Mouse (Mus musculus): ENCODE measurements around the gene Cnpy4.

Cnpy4 gene

DNA sequence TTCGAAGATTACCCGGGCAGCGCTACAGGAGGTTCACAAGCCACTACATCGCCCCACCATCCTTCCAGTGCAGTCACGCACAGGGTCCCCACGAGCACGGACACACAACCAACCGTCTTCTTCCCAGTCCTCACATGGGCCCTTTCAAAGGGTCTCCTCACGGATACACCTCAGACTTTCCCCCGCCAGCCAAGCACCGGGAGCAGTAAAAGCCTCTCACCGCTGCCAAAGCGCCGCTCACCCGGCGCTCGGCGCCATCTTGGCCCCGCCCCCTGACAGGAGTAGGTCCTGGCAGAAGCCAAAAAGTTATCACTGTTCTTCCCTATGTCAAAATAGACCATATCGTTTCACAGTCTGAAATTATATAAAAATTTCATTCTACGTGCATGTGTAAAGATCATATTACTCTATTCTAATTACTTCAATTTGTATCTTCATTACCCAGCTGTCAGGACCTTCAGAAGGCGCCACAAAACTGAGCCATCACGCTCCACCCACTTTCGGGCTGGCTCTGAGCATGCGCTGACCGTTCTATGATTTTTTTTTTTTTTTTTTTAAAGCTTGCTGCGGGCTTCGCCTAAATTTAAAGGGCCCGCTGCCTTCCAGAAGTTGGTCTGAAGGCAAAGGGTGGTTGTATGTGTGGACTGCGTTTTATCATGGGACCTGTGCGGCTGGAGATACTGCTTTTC lies at the start of gene Cnpy4, which contains the start of gene Taf6:
TSS of gene Cnpy4 (plus strand) at position 536 of the 689 bp plus-strand sequence.
TSS of gene Taf6 (minus strand) at position 502 of the 689 bp plus-strand sequence.
- DNase-seq (ENCODE audit: low spot score), result peak; percentile 86

DNA sequence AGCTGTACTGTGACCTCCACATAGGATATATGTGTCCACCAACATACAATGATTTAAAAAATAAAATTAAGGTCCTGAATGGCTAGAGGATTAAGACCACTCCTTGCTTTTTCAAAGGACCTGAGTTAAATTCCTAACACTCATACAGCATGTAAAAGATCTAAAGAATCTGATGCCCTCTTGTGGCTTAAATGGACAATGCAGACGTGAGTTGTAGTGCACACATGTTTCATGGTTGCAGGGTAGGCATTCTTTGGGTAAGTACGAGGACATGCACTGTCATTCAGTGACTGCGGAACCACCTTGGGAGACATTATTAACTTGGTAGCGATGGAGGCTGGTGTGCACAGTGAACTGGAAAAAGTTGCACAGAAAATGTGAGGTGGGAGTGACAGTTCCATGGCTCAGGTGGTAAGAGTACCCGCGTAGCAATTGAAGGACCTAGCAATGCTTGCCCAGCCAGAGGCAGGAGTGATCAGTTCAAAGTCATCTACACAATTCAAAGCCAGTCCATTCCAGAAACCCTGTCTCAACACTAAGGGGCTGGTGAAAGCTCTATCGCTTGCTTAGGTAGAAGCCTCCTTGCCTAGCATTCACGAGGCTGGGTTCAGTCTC lies 49.2 kb upstream of the Cnpy4 start:
- DNase-seq (ENCODE audit: low spot score), result peak; percentile 15

DNA sequence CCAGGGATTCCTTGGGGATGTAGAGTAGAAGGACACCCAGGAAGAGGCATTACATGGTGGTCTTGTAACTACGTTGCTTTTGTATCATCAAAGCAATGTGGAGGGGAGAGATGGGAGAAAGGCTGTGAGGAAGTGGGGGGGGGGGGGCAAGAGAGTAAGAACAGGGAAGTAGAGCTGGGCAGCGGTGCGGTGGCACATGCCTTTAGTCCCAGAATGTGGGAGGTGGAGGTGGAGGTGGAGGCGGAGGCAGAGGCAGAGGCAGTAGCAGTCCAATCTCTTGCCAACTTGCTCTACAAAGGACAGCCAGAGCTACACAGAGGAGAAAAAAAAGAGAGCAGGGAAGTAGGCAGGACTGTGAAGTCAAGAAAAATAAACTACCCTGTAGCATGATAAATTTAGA lies 48.7 kb upstream of the Cnpy4 start:
- no peak for DNase-seq (ENCODE audit: low spot score)

DNA sequence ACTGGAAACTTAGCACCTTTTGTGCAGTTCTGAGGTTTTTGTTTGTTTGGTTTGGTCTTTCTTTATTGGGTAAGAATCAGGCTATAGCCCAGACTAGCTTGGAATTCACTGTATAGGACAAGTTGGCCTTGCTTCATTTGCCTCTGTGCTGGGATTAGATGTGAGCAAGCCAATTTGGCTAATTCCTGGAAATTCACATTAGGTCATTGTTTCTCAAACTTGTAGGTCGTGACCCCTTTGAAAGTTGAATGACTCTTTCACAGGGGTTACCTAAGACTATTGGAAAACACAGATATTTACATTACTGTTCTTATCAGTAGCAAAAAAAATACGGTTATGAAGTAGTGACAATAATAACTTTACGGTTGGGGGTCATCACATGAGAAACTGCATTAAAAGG lies 32.9 kb upstream of the Cnpy4 start:
- DNase-seq (ENCODE audit: low spot score), result no peak

DNA sequence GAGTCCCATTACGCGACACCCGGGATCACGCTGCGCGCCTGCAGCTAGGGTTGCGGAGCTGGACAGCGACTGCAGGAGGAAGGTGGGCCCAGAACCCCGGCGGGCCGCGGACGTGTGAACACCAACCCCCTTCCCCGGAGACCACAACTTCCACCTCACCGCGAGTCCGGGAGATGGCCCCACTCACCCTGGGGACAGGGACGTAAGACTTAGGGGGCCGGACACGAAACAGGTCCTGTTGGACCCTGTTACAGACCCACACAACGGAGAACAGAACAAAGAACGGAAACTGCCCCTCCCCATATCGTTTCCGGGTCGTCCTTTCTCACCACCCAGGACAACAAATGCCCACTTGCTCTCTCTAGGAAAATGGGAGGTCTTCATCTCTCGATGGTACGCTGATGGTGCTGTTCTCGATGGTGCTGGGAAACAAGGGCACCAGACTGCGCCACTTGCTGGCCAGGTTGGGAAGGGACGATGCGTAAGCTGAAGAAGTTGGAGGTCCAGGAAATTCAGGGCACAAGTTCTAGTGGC lies 31.8 kb upstream of the Cnpy4 start, which contains the start of gene Zfp113:
TSS of gene Zfp113 (minus strand) at position 302 of the 534 bp plus-strand sequence.
- DNase-seq (ENCODE audit: low spot score), result peak; percentile 94

DNA sequence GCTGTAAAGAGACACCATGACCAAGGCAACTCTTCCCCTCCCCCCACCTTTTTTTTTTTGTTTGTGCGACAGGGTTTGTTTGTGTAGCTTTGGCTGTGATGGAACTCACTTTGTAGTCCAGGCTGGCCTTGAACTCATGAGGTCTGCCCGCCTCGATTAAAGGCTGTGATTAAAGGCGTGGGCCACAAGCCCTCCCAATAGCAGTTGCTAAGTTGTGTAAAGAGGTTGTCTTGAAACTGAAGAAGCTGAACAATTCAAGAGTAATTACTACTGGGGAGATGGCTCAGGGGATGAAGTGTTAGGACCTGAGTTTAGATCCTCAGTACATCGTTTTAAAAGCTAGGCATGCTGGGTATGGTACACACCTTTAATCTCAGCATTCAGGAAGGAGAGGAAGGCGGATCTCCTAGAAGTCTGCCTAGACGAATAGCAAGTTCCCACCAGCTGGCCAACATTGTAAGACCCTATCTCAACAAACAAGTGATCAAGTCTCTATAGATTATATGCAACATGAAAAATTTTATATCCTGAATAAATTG lies 27.0 kb upstream of the Cnpy4 start:
- DNase-seq (ENCODE audit: low spot score), result no peak

DNA sequence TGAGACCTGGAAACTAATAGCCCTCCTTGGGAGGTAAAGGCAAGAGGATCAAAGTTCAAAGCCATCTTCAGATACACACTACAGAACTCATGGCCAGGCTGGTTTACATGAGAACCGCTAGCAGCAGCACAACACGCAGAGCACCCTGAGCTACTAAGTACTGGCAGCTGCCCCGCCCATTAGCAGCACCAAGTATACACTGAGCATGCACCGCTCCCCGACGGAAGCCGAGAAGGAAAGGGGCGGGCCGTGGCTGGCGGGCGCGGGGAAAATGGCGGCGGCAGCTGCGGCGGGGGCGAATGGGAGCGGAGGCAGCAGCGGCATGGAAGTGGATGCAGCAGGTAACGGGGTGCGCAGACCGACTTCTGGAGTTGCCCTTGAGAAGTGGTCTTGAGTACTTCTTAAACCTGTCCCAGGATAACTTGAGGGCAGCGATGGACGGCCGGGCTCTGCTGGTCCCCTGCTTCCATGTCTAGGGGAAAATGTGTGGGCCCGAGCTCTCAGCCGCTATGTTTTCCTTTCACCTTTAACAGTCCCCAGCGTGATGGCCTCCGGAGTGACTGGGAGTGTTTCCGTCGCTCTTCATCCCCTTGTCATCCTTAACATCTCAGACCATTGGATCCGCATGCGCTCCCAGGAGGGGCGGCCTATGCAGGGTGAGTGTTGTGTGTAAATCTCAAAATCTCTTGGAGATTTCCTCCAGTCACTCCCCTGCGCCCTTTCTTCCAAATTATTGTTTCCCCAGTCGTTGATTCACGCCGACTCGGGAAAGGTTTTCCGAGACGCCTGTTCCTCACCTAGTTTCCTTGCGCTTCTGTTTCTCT lies 26.2 kb upstream of the Cnpy4 start, which contains the start of gene Cops6:
TSS of gene Cops6 (plus strand) at position 230 of the 824 bp plus-strand sequence.
- DNase-seq (ENCODE audit: low spot score), result peak; percentile 92

DNA sequence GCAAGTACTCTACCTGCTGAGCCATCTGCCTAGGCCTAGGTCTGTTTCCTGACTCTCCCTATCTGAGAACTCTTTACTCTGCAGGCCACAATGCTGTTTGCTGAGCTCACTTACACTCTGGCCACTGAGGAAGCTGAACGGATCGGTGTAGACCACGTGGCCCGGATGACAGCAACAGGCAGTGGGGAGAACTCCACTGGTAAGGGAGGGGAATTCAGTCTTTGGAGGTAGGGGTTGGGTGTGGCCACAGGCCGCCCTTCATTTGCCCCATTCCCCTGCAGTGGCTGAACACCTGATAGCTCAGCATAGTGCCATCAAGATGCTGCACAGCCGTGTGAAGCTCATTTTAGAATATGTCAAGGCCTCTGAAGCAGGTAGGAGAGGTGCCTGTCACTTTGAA lies 24.2 kb upstream of the Cnpy4 start:
- no peak for DNase-seq (ENCODE audit: low spot score)

DNA sequence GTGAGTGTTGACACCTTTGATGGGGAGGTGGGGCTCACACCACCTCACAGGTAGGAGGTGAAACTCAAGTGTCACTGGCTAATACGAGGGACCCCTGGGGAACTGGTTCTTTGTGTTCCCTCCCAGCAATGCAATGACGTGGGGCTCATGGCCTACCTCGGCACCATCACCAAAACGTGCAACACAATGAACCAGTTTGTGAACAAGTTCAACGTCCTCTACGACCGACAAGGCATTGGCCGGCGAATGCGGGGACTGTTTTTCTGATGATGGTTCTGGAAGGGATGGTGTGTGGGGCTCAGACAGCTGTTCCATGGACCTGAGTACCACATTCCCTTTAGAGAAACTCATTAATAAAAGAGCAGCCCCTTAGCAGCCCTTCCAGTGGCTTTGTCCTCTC lies 23.7 kb upstream of the Cnpy4 start:
- no peak for DNase-seq (ENCODE audit: low spot score)

DNA sequence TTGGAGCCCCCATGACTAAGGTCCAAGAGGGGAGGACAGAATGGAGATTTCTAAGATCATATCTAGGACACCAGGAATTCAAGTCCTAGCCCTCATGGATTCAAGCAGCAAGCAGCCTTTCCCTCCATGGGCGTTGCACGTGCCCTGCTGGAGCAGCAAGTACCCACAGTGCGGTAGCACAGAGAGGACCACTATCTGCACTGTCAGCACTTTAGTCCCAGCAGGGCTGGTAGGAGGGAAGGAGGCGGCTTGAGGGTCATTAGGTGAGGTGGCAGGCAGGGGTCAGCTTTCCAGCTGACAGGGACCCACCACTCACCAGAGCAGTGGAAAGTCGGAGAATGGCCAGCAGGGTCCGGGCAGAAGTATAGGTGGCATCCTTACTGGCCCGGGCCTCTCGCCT lies 21.7 kb upstream of the Cnpy4 start:
- DNase-seq (ENCODE audit: low spot score), result no peak

DNA sequence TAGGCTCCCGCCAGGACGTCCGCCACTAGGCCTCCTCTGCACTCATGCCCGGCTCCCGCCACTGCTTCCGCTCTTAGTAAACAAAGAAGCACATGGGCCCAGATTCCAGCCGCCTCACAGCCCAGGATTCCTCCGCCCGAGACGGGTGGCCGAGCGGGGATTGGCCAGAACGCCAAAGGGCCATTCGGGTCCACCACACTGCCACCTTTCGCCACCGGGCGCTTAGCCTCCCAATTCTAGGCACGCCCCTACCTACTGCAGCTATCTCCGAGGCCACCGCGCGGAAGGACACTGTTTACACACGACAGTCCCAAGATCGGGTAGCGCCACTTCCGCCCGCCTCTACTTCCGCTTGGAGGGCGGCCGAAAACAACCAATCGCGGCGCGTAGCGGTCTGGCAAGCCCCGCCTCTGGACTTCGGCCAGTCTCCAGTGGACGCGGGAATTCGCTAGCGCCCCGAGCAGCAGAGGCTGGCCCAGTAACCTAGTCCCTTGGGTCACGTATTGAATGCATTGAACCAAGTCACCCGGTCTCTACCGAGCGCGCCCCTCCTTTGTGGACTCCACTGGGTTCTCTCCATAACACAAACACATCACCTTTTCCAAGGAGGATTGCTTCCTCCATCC lies 16.2 kb upstream of the Cnpy4 start:
- peak; percentile 97 for DNase-seq (ENCODE audit: low spot score)

DNA sequence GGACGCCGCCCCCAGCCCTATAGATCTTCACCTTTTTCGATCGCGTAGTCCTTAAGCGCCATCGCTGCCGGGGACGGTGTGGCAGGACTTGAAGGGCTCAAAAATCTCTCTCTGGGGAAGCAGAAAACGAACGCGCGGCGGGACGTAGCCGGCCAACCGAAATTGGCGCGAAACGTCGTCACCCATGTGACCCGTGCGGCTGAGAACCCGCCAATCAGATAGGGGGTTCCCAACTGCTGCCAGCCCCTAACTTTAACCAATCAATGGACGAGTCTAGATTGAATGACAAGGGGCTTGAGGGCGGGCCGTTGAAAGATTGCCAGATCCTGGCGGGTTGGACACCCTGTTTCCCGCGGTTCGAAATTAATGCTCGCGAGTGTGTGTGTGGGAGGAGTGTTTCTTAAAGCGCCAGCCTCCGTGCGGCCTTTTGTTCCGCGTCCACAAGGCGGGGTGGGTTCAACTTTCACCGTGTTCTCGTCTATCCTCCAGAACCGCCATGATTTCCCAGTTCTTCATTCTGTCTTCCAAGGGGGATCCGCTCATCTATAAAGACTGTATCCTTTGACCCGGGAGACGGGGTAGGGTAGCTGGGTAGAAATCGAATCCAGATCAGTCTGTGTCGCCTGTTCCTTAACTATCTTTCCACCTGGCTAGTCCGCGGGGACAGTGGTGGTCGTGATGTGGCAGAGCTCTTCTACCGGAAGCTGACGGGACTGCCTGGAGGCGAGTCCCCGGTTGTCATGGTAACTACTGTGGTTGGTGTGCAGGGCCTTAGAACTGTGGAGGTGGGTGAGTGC lies 15.4 kb upstream of the Cnpy4 start, which contains the start of the genes Ap4m1 and Mcm7:
TSS of gene Ap4m1 (plus strand) at position 308 of the 797 bp plus-strand sequence.
TSS of gene Mcm7 (minus strand) at position 728 of the 797 bp plus-strand sequence.
- DNase-seq (ENCODE audit: low spot score), result peak; percentile 98

DNA sequence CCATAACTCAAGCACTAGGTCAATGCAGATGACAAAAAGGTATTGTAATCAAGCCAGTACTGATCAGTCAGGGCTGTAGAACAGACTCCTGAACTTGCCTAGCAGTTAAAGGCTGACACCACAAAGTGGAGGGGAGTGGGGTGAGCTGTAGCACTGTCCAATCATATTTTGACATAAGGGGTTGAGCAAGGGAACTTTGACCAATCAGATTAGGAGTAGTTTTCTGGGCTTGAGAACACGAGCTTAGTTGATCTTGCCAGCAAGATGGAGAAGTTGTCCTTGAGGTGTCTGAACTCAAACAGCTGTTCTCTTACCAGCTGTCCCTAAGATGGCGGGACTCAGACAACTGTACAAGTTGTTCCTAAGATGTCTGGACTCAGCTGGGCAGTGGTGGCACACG lies 14.1 kb upstream of the Cnpy4 start:
- no peak for DNase-seq (ENCODE audit: low spot score)

DNA sequence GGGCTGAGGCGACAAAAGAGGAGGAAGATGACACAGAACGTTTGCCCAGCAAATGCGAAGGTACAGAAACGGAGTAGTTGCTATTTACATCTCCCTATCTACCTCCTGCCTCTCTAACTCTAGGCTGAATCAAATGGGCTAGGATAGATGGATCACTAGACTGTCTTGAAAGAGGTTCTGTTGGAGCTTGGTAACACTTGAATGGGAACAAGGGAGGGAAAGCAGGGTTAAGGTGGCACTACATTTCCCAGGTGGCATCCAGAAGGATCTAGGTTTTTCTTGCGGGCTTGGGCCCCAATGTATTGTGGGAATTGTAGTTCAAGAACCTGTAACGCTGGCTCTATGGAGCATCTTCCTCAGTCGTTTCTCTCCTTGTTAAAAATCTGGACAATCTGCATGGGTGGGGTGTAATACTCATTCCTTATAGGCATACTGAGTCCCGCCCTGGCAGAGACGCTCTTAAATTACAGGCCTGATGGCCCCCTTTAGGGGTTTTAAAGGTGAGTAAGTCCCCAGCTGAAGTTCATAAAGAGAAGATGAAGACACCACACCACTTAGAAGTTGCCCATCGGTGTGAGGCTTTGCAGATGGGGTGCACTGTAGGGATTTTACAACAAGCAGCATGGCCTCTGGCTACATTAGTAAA lies 499 bp downstream of the Cnpy4 start:
- peak; percentile 77 for DNase-seq (ENCODE audit: low spot score)

DNA sequence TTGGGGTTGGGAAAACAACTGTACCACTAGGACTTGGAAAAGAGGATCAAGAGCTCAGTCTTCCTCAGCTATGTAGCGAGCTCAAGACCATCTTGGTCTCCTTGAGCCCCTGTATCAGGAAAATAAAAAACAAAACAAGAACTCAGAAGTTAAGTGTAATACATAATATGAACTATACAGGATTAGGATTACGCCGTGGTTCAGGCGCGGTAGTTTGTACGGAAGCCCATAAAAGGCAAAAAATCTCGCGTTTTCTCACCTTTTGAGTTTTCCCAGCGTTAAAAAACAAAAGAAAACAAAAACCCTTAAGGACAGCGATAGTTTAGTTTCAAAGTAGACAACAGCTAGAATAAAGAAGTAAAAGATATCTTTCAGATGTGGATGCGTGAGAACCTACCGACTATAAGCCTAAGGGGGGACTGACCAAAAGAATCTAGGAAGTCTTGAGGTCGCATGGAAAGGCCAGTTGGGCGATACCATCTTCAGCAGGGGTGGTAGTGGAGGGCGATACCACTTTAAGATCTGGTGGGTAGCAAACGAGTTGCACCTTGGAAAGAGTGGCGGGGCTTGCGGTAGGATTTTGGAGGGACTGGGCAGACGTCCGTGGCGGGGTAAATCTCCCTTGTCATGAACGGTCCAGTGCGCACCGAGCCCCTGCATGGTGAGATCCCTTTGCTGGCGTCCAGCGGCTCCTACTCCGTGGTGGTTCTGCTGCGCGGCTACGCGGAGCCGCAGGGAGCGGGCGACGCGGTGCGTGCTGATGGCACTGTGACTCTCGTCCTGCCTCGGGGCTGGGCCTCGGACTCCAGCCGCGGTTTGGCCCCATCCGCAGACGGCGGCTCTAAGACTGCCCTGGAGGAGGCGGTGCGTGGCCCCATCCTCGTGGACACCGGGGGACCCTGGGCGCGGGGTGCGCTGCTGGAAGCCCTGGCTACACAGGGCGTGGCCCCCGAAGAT lies 6.8 kb downstream of the Cnpy4 start, which contains the start of gene Mblac1:
TSS of gene Mblac1 (plus strand) at position 544 of the 957 bp plus-strand sequence.
- DNase-seq (ENCODE audit: low spot score), result peak; percentile 89

DNA sequence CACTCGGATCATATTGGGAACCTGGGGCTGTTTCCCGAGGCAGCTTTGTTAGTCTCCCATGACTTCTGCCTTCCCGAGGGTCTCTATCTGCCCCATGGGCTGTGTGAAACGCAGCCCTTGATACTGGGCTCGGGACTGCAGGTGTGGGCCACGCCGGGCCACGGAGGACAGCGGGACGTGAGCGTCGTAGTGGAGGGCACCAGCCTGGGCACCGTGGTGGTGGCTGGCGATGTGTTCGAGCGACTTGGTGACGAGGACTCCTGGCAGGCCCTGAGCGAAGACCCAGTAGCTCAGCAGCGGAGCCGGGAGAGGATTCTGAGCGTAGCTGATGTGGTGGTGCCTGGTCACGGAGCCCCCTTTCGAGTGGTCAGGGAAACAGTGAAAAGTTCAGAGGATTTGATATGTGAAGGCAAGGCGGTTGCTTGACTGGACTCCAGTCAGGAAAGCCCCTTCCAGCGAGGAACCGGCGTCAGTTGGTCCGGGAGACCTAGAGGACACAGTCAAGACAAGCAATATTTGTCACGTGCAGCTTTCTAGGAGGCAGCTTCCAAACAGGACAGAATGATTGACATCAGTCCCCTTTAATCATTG lies 7.6 kb downstream of the Cnpy4 start:
- DNase-seq (ENCODE audit: low spot score), result peak; percentile 35

DNA sequence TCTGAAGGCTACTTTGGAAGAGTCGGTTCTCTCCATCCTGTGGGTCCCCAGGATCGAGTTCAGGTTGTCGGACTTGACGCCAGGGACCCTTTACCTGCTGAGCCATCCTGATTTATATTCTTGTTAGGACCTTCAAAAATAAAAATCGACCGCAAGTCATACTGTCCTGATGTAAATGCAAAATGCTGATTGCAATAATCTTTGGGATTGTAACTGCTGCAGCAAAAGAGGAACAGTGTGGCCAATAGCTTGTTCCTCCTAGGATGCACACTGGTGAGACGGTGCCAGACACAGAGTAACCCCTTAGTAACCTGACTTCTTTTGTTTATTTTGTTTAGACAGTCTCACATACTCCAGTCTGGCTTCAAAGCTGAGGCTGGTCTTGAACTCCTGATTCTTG lies 8.2 kb downstream of the Cnpy4 start:
- DNase-seq (ENCODE audit: low spot score), result no peak

DNA sequence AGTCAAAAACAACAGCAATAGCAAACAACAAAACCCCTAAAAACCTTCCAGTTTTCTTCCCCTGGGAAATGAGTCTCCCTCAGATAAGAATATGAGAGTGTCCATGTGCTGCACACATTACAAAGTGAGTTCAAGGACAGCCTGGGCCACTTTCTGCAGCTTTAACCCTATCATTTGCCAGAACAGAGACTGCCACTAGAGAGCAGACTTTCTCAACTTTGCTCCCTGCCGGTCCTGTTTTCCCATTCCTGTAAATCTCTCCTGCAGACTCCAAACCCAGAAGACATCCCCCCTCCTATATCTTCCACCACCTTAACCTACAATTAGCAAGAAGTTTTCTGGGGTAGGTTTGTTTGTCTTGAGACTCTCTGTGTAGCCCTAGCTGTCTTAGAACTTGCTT lies 12.3 kb downstream of the Cnpy4 start:
- no peak for DNase-seq (ENCODE audit: low spot score)
